In genomic region chr14:61686101-61686691, GRCm38 (mm10) we compare ENCODE assay signal across 7 mouse cellular contexts.
DNase-seq lines count a peak whose midpoint lies in the region; ATAC-seq and TF ChIP-seq lines count a peak whose summit lies in the region.

No protein-coding gene starts in this region.

- 22% methylated on average over 35 of the region's 35 CpGs for WGBS in forebrain, postnatal 0 days
- WGBS in kidney, embryonic 15.5 days = 3% methylated on average over 32 of the region's 35 CpGs
- WGBS in midbrain, embryonic 12.5 days = under 1% methylated on average over 35 of the region's 35 CpGs

- no peak for TF ChIP-seq POLR2A in ES-Bruce4 (IDR thresholded peaks at IDR 0.05; ENCODE audit: insufficient read depth, low read length)

- H3K9me3 ChIP-seq in ES-Bruce4 (replicated peaks; ENCODE audit: control insufficient read depth, insufficient read depth, low read length, poor library complexity, severe bottlenecking) = no peaks in the 10 kb centered on the region
- no peaks in the 10 kb centered on the region for H3K9me3 ChIP-seq in forebrain, postnatal 0 days (ENCODE audit: low read length)
- no peaks in the 10 kb centered on the region for H3K9me3 ChIP-seq in kidney, embryonic 15.5 days (replicated peaks)
- no peaks in the 10 kb centered on the region for H3K9me3 ChIP-seq in midbrain, embryonic 12.5 days

- H3K36me3 ChIP-seq in ES-Bruce4 (ENCODE audit: control insufficient read depth, insufficient read depth, low read length, poor library complexity, severe bottlenecking) = no peaks in the 10 kb centered on the region
- H3K36me3 ChIP-seq in forebrain, postnatal 0 days (ENCODE audit: insufficient read depth) = no peaks in the 10 kb centered on the region
- no peaks in the 10 kb centered on the region for H3K36me3 ChIP-seq in kidney, embryonic 15.5 days
- no peaks in the 10 kb centered on the region for H3K36me3 ChIP-seq in midbrain, embryonic 12.5 days

- DNase-seq in A20 (ENCODE audit: low read depth, low spot score) = peak; percentile 79
- no peak for DNase-seq in forebrain, postnatal 0 days
- DNase-seq in thymus, postnatal 0 days (ENCODE audit: low spot score) = peak; percentile 35
- no peak for DNase-seq in left cerebral cortex, adult 8-10 months (ENCODE audit: low spot score in 2 of 2)

- no peak for ATAC-seq in forebrain, postnatal 0 days
- no peak for ATAC-seq in kidney, embryonic 15.5 days (replicated peaks; ENCODE audit: low FRiP score)
- ATAC-seq in midbrain, embryonic 12.5 days (ENCODE audit: low FRiP score, low read depth) = no peak

- no peak for TF ChIP-seq CTCF in ES-Bruce4 (IDR thresholded peaks at IDR 0.05; ENCODE audit: low read depth, low read length)
- no peak for TF ChIP-seq CTCF in forebrain, postnatal 0 days (IDR thresholded peaks at IDR 0.05; ENCODE audit: low read depth)

- H3K27ac ChIP-seq in ES-Bruce4 (ENCODE audit: insufficient read depth, low read length) = no peak overlapping the region
- no peak overlapping the region for H3K27ac ChIP-seq in forebrain, postnatal 0 days (ENCODE audit: low read depth, low read length)
- H3K27ac ChIP-seq in kidney, embryonic 15.5 days = no peak overlapping the region
- no peak overlapping the region for H3K27ac ChIP-seq in midbrain, embryonic 12.5 days (replicated peaks)

- no peak for TF ChIP-seq EP300 in ES-Bruce4 (IDR thresholded peaks at IDR 0.05; ENCODE audit: insufficient read depth, low read depth, low read length)

- H3K4me1 ChIP-seq in ES-Bruce4 (ENCODE audit: control insufficient read depth, insufficient read depth, low read length) = no peaks in the 10 kb centered on the region
- H3K4me1 ChIP-seq in forebrain, postnatal 0 days (ENCODE audit: insufficient read depth) = no peaks in the 10 kb centered on the region
- H3K4me1 ChIP-seq in kidney, embryonic 15.5 days = peaks cover 65% of the 10 kb centered on the region
- peaks cover 49% of the 10 kb centered on the region for H3K4me1 ChIP-seq in midbrain, embryonic 12.5 days

- H3K27me3 ChIP-seq in ES-Bruce4 (ENCODE audit: control insufficient read depth, insufficient read depth, low read length, poor library complexity, severe bottlenecking) = peaks cover 33% of the 10 kb centered on the region
- H3K27me3 ChIP-seq in forebrain, postnatal 0 days (ENCODE audit: insufficient read depth, low read length) = peaks cover 4% of the 10 kb centered on the region
- H3K27me3 ChIP-seq in kidney, embryonic 15.5 days = peaks cover 72% of the 10 kb centered on the region
- H3K27me3 ChIP-seq in midbrain, embryonic 12.5 days = peaks cover 77% of the 10 kb centered on the region

- H3K4me2 ChIP-seq in forebrain, postnatal 0 days (ENCODE audit: low read depth) = peak overlapping the region; percentile 50
- peak overlapping the region; percentile 88 for H3K4me2 ChIP-seq in kidney, embryonic 15.5 days
- peak overlapping the region; percentile 49 for H3K4me2 ChIP-seq in midbrain, embryonic 12.5 days (replicated peaks)

- H3K9ac ChIP-seq in ES-Bruce4 (ENCODE audit: low read depth, poor library complexity, severe bottlenecking) = peak overlapping the region; percentile 42; the same call in 1 of the 2 replicates
- H3K9ac ChIP-seq in forebrain, postnatal 0 days = no peak overlapping the region
- no peak overlapping the region for H3K9ac ChIP-seq in kidney, embryonic 15.5 days
- no peak overlapping the region for H3K9ac ChIP-seq in midbrain, embryonic 12.5 days (replicated peaks)

- H3K4me3 ChIP-seq in ES-Bruce4 (ENCODE audit: low read depth, low read length) = no peak overlapping the region
- H3K4me3 ChIP-seq in forebrain, postnatal 0 days (ENCODE audit: low read depth, low read length) = peak overlapping the region; percentile 3; the same call in 1 of the 2 replicates
- H3K4me3 ChIP-seq in kidney, embryonic 15.5 days (replicated peaks) = peak overlapping the region; percentile 48
- H3K4me3 ChIP-seq in midbrain, embryonic 12.5 days = peak overlapping the region; percentile 35

Comparison
In these comparisons a context has a peak if more than half of its experiments do, and no peak if none do; other contexts are left out.
1. DNase-seq: peak in A20 (single experiment) and thymus, postnatal 0 days (single experiment); none in forebrain, postnatal 0 days (single experiment) and left cerebral cortex, adult 8-10 months (0 of 2).
2. Peak in every context shown above with its lines, with median percentiles within 50 percentile points of each other: H3K4me2 ChIP-seq.